Mouse (Mus musculus) embryo, embryonic 11 days (tissue): ENCODE results near the gene Pum1.

ENCODE experiments used
- DNase-seq: peaks from one replicate; pipeline ENCODE4 v3.0.0-alpha.2; 2015

The Pum1 gene

DNA sequence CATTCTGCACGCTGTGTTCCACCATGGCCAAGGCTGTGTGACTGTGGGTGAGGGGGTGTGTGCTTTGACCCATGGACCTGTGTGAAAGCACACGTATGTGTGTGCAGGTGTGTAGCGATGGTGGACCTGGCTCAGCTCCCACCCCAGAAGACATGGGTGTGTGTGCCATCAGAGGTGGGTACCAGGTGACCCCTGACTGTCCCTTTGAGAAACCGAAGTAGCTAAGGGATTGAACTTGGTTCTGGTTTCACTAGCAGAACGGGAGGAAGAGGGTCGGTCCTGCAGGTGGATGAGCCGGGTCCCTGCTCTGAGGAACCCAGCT lies 130.0 kb downstream of the Pum1 start:
- no peak for DNase-seq

DNA sequence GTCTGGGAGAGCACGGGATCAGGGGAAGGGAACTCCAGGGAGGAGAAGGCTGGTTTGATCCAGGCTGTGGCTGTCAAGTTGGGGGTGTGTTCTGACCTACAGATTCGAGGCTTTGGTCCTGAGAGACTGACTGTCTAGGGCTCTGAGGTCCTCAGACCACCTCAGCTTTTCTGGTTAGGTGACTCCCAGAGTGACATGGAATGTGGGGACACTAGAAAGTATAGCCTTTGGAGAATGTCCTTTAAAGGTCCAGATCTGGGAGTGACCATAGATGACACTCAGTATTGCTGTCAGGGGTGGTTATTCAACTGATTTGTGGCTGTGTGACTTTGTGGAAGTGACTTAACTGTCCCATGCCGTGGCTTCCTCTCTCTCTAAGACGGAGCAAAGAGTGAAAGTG lies 131.7 kb downstream of the Pum1 start:
- DNase-seq: no peak

DNA sequence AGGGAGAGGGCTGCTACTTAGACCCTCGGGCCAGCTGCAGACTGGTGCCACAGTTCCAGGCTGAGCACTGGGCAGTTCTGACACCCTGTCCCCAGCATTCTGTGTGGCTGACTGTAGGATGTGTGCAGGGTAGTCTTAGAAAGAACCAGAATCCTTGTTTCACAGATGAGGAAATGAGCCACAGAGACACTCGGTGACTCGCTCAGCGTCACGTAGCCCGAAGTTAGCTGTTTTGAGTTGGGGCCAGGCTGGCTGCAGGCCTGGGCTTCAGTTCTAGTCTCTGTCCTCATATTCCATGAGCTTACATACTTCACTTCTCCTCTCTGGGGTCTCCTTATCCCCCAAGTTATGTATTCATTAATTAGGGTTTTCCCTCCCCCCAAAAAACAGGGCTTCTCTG lies 132.8 kb downstream of the Pum1 start:
- DNase-seq: no peak

DNA sequence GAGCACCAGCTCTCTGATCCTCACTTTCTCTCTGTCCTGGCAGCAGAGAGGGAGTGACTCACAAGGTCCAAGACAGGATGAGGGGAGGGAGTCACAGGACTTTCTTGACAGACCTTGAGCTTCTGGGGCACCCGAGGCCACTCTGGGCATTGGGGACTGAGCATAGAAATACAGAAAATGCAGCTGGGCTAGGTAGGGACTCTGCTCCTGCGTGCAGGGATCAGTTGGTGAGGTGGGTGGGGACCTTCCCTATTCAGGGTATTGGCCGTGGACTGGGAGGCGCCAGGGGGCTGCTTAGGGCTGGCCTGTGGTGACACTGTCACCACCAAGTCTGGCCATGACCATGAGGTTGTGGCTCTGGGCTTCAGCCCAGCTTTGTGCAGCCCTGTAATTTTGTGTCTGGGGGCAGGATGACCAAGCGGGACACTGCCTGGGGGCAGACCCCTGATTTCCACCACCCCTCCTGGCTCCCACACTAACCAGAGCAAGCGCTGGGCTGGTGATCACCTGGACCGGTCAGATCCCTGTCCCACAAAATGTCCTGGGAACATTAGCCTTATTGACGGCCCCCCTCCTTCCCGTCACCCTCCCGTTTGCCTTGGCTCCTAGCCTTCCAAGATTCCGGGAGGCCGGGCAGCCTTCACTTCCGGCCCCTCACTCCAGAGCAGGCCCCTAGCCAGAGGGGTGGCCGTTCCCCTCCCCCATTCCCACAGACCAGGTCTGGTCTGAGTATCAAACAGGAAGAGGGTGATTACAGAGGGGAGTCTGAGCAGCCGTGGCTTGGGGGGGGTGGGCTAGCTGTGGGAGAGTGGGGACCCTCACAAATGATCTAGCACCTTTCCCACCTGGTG lies 134.3 kb downstream of the Pum1 start:
- DNase-seq: peak; percentile 62

DNA sequence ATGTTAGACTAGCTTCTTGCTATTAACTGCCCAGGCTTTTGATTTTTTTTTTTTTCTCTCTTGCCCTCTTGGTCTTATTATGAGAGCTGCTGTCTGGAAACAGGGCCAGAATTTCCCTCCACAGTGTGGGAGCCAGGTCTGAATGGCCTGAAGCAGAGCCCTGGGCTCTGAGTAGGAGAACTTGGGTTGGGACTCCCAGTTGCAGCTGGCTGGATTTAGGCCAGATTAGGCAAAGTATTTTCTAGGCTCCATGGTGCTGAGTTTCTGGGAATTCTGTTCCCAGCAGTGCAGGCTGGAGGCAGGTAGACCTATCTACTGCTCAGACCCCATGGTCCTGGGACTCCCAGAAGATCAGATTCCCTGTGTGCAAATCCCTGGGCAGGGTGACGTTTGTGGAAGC lies 135.3 kb downstream of the Pum1 start:
- DNase-seq: no peak

DNA sequence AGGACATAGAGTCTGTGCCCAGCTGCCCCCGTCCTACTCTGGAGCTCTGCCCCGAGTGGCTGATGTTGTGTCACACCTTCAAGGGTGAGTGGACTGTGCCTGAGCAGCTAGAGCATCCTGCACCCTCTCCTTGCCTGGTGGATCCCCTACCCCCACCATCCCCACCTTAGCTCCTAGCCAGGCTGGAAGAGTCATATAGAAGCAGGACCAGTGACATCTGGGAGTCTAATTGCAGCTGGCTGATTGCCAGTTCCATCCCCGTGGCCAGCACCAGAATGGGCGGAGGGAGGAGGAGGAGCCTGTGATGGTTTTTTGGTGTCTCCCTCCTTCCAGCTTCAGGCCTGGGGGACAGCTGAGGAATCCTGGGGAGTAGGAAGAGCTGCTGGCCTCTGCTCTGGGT lies 136.0 kb downstream of the Pum1 start:
- no peak for DNase-seq

DNA sequence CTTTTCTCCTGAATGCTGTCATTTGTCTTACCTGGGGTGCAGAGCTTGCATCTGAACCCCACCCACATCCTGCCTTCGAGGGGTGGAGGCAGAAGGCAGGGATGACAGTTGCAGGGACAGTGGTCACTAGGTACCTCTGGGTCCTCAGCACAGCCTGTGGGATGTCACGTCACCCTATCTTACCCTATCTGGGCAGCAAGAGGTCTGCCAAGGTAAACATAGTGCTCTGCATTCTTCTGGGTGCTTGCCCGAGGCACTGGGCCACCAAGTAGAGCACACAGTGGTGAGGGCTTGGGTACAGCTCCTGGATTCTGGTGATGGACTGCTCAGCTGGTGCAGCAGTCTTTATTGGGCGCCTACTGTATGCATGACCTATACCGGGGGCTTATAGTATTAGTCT lies 136.5 kb downstream of the Pum1 start:
- DNase-seq: no peak

DNA sequence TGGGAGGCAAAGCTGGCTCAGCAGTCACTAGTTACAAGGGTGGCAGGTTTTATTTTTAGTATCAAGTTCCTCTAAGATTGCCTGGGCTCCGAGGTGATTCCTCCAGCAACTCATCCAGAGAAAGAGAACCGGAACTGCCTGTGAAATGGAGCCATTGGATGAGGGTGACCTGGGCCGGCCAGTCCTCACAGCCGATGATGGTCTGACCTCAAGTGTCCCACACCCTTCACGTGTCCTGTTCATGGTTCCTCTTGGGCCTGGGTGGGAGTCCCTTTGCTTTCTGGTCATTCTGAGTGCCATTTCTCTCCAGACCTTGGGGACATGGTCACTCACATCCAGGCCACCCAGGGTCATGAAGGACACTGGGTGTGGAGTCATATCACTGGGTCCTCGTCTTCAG lies 137.0 kb downstream of the Pum1 start:
- no peak for DNase-seq

DNA sequence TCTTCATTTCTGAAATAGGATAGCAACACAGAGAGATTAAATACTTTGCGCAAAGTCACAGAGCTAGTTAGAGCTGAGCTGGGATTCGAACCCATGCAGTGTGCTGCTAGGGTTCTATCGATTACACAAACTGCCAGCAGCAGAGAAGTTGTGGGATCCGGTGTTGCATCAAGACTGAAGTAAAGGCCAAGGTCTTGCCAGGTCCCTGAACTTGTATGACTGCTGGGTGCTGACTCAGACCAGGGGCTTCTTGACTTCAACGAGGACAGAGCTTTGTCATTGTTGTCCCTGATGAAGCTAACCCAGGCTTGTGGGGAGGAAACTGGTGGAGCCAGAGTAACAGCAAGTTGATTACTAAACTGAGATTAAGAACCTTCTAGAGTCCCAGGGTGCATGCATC lies 138.1 kb downstream of the Pum1 start:
- DNase-seq: no peak

DNA sequence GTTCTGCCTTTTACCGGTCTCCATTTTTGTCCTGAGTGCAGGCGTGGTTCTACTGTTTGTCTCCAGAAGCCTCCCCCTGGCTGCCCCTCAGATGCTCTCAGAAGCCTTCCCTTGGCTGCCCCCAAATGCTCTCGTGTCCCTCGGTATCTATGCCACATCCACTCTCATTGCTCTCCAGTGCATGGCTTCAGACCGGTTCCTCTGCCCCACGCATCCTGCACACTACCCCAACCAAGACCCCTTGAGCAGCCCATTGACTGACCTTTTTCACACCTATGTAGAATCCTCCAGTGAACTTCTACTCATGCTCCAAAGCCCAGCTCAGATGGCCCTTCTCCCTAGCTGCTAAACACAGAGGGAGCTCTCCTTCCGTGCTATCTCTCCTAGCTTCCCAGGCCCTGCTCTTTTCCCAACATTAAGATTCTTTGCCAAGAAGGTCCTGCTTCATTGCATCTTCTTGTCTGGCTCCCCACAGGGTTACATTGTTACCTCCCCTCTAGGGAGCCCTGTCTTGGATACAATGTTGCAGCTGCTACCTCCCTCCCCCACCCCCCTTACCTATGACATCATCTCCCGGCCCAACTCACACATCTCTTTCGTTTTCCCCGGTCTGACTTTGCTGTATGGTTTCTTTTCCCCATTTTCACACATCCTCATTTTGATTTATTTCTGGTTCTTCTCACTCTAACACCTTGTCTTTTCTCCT lies 138.7 kb downstream of the Pum1 start:
- DNase-seq: peak; percentile 51

DNA sequence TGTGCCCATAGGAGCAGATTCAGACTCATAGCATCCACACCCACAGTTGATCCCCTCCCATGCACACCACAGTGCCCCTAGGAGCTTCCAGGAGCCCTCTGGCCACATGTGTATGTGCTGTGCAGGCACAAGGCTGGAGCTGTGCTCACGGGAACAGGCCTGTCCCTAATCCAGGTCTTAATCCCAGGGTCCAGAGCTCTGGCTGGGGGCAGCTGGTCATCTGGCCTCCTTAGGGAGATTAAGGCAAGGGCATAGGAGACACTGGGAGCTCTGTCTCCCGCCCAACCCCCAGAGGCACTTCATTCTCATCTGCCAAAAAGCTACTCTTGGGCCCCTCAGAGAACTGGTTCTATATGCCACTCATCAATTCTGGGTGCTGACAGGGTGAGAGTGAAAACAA lies 140.5 kb downstream of the Pum1 start:
- no peak for DNase-seq

DNA sequence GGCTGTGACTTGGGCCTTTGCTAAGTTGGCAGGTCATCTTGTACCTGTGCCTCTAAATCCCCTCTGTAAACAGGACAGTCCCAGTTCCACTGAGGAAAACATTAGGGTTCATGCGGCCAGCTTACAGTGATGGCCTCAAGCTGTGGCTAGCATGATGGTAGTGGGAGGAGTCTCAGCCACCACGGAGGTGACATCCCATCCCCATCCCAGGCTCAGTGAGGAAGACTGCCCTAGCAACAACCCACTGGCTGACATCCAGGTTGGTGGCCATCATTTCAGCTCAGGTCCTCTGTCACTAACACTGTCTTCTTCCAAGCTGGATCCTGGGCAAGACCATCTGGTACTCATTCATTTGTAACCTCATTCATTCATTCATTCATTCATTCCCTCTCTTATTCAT lies 141.2 kb downstream of the Pum1 start:
- no peak for DNase-seq

DNA sequence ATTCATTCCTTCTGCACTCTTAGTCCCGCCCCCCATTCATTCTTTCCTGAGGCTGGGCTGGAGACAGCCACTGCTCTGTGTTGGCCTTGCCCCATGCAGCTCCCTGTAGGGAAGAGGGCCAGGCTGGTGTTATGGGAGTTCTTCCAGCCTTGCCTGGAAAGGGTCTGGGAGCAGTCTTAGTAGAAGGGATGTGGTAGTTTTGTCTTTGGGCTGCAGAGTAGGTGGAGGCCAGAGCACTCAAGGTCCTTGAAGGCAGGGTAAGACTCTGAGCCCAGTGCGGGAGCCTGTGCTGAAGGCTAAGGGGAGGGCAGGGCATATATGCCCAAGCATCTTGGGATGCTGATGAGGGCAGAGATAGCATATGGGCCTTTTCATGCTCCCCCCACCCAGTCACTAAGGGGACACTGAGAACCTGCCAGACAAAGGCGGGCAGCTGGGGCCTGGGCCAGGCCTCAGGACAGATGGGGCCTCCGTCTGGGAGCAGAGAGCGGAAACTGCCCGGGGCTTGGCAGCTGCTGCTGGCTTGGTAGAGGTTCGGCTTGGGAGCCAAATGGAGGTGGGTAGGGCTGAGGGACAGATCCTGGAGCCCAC lies 141.7 kb downstream of the Pum1 start:
- peak; percentile 57 for DNase-seq

DNA sequence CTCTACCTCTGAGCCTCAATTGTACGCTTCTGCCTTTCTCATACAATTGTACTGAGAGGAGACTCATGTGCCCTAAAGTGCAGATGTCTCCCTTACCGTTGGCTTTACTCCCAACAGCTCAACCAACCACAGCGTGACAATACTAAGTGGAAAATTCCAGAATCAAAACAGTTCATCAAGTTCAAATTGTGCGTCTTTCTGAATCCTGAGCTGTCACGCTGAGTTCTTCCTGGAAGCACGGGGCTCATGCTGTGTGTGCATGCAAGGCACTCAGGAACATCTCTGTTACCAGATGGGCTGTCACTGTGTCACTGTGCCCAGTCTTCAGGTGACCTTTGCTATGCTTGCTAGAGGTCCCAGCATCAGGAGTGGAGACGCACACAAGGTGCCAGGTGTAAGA lies 142.6 kb downstream of the Pum1 start:
- DNase-seq: no peak

DNA sequence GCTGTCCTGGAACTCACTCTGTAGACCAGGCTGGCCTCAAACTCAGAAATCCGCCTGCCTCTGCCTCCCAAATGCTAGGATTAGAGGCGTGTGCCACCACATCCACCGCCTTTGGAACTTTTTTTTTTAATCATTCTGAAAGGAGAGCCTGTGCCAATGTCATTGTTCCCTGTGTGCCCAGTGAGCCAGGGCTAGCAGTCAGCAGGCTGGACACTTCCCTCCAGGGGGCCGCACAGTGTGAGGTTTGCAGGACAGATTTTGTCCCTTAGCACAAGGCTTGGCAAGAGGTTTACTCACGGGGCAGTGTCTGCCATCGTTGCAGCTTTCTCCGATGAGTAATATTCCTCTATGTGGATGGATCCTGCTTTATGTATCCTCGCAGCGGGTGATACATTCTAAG lies 143.6 kb downstream of the Pum1 start:
- DNase-seq: no peak

DNA sequence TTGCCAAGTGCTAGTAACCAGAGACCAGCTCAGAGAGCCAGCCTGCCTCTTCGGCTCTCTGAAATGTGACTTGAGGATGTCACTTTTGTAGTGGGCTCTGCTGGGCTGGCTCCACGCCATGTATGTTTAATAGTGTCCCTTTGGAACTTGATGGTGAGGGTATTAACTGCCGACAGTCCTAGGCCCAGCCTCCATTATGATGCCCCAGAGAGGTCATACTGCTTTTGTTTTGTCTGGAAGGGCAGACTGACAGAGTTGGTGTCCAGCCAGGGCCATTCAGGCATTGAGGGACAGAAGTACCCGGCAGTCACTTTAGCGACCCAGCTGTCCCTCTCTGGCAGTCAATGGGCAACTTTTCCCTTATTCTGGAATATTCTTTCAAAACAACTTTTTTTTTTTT lies 146.7 kb downstream of the Pum1 start:
- no peak for DNase-seq

DNA sequence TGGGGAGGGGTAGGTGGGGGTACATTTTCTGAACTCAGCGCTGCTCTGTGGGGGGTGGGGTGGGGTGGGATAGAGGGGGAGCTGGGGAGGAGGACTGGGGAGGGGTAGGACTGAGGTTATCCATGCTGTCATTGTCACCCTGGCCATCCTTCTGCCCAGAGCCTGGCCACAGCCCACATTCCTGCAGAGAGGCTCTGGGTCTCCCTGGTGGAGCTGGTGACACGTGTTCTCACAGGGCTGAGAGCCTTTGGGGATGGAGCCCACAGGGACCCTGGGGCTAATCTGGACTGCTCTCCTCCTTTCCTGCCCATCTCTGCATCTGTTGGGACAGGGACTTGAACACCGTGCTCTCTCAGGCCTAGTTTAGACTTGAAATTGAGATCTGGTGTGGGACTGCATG lies 147.7 kb downstream of the Pum1 start:
- no peak for DNase-seq

DNA sequence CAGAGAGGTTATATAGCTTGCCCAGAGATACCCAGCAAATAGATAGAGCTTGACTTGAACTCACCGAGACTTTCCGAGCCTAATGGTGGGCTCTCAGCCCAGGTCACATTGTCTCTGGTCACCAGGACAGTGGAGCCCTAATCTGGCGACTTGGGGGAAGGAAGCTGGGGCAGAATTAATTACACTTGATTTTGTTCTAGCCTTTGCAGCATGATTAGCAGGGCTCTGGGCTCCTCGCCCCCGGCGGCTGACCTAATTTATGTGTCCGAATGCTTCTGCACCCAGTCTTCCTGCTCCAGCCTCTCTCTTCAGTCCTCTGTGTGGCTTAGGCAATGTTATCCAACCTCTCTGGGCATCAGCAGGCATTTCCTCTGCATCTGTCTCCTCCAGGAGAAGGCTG lies 148.3 kb downstream of the Pum1 start:
- DNase-seq: no peak

DNA sequence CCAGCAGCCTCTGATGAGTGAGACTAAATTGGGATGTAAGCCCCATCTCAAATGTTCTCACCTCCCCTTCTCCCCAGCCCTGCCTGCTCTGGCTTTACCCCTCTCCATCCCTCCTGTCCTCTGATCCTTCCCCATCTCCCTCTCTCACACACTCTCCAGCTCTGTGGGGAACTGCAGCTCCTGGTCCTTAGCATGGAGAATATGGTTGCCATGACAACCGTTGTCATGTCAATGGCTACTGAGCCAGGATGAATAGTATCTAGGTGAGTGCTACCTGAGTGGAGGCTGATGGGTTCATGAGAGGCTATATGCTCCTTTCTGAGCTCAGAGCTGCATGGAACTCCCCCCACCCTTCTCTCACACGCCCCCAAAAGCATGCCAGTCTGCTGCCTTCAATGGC lies 150.8 kb downstream of the Pum1 start:
- peak; percentile 60 for DNase-seq

DNA sequence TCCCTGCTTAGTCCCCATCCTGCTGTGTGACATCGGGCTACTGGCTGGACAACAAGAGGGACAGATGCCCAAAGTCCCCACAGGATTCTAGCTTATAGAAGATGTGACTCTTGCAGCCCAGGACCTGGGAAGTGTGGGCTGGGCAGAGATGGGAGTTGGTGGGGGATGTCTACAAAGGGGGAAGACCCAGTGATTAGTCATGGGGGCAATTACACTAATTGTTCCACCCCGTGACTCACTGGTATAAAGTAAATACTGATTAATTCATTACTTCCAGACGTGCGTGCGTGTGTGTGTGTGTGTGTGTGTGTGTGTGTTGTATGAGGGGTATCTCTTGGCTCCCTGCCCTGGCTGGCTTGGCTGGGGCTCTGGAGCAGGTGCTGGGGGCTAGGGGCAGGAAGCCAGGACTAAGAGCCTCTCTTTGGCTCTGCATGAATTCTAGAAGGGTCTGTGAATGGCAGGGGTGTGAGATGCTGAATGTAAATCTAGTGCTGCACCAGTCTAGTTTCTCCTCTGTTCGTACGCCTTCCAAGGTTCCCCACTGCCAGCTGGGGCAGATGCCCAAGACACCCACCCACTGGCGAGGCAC lies 151.7 kb downstream of the Pum1 start:
- DNase-seq: no peak

DNA sequence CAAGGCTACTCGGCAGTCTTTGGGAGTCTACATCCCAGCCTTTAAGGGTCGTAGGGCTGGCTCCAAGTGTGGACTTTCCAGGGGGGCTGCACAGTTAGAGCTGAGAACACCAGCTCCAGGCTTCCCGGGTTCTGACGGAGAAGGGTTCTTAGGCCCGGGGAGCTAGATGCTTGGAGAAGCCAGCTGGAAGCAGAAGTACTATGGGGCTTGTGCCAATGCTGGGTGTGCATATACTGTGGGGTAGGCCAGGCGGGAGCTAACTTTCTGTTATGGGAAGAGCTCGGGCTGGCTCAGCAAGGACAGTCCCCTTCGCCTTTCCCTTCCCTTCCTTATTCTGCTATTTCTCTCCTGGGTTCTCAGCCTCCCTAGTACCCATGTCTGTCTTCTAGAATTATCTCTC lies 152.7 kb downstream of the Pum1 start:
- no peak for DNase-seq

DNA sequence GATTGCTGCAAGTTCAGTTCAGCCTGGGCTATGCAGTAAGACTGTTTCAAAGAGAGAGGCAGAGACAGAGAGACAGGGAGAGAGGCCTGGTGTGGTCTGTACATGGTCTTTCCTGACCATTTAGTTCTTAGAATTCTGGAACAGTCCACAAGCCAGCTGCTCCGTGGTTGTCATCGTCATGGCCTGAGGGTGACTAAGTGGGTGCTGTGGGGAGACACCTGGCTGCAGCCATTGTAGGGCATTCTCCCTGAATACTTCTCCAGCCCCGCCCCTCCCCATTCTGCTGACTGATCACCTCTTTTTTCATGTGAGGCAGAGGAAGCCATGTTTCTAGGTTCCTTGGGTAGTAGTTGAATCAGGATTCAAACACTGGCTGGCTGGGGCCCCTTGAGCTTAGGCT lies 156.7 kb downstream of the Pum1 start:
- no peak for DNase-seq

DNA sequence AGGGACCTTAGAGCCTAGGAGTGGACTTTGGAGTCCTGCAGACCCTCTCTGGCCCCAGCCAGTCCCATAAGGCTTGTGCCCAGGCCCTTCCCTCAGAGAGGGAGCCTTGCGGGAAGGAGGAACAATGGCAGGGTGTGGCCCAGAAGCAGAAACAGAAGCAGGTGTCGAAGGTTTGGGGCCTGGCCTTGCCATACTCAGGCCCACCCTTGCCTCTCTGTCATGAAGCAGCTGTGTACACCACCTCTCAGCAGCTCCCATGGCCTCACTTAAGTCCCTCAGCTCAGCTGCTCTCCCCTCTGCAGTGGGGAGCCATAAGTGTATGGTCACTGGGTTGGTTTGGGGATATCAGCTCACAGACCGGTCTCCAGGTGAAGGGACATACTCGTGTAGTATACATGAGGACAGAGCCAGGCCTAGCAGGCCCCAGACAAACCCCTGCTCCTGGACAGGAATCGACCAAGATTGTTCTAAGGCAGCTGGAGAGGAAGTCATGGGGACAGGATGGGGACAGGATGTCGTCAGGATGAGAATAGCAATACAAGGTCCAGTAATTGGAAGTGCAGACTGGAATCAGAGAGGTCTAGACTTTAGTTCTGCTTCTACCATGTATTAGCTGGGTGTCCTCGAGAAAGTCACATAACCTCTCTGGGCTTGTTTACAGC lies 157.6 kb downstream of the Pum1 start:
- no peak for DNase-seq
